Mouse (Mus musculus) thymus, adult 2 months (tissue): ENCODE data around the gene 1700067P10Rik.

Experiments
- CTCF ChIP-seq: fragments of 200-500 bp; IDR thresholded peaks from 2 replicates; pipeline ENCODE4 v1.5.1; 2012; ENCODE audit warnings: mild to moderate bottlenecking, control low read depth, low read length, moderate library complexity, borderline replicate concordance; ENCODE audit not compliant: control insufficient read depth, poor library complexity, insufficient read depth; ENCODE audit errors: extremely low read depth
- POLR2A ChIP-seq: fragments of 200-500 bp; IDR thresholded peaks from 2 replicates; pipeline ENCODE4 v1.6.1; 2012; ENCODE audit warnings: mild to moderate bottlenecking, low read length, control low read depth, moderate library complexity; ENCODE audit not compliant: control insufficient read depth, poor library complexity, insufficient read depth; ENCODE audit errors: extremely low read depth

GRCm38 (mm10) chr17:48064196-48064843 is 24.8 kb upstream of the 1700067P10Rik start:
- TF ChIP-seq CTCF (no peak), POLR2A (no peak)
